Mouse (Mus musculus): ENCODE results near the gene Hrg. TPM values are rescaled to one million over a fixed set of nuclear protein-coding genes. Genes with fewer than 3 reads are reported as not detected.

The Hrg gene
- total and polyA plus RNA-seq, 3 experiments = not detected

- H3K4me3 ChIP-seq (ENCODE audit: control insufficient read depth in 1 of 2, insufficient read depth in 1 of 2, low read depth in 2 of 2, low read length in 2 of 2) = no peak overlapping the region
- H3K4me1 ChIP-seq (ENCODE audit: control insufficient read depth in 1 of 2, insufficient read depth in 2 of 2, low read length in 2 of 2) = no peaks in the 10 kb centered on the region
- DNase-seq (ENCODE audit: low read depth, low spot score) = no peak
- no peak overlapping the region for H3K9ac ChIP-seq (ENCODE audit: control insufficient read depth, low read depth, low read length, poor library complexity, severe bottlenecking)
- H3K27me3 ChIP-seq (ENCODE audit: control insufficient read depth in 1 of 2, insufficient read depth in 2 of 2, low read length in 2 of 2) = no peaks in the 10 kb centered on the region; a peak in 2 of 4 replicates
- no peak overlapping the region for H3K27ac ChIP-seq (ENCODE audit: control insufficient read depth, low read depth, low read length)
- H3K36me3 ChIP-seq (ENCODE audit: control insufficient read depth in 1 of 2, insufficient read depth in 2 of 2, low read length in 2 of 2) = no peaks in the 10 kb centered on the region
- no peaks in the 10 kb centered on the region for H3K9me3 ChIP-seq (replicated peaks; ENCODE audit: insufficient read depth, low read length)
- H3K79me2 ChIP-seq (ENCODE audit: control insufficient read depth, insufficient read depth, low read length, poor library complexity) = no peaks in the 10 kb centered on the region
- TF ChIP-seq USF1 (IDR thresholded peaks at IDR 0.05; ENCODE audit: low read depth, low read length) = no peak
- no peak for TF ChIP-seq HCFC1 (IDR thresholded peaks at IDR 0.05; ENCODE audit: low read depth, low read length)
- no peak for TF ChIP-seq EP300 (IDR thresholded peaks at IDR 0.05; ENCODE audit: low read depth in 1 of 2, low read length in 2 of 2)
- TF ChIP-seq JUND (IDR thresholded peaks at IDR 0.05; ENCODE audit: low read depth, low read length) = no peak
- no peak for TF ChIP-seq UBTF (IDR thresholded peaks at IDR 0.05; ENCODE audit: borderline replicate concordance, insufficient read depth, low read depth, low read length)
- no peak for TF ChIP-seq MXI1 (IDR thresholded peaks at IDR 0.05; ENCODE audit: low read depth, low read length)
- TF ChIP-seq POLR2AphosphoS2 (IDR thresholded peaks at IDR 0.05; ENCODE audit: low read length) = no peak
- no peak for TF ChIP-seq RCOR1 (IDR thresholded peaks at IDR 0.05; ENCODE audit: low read depth, low read length)
- TF ChIP-seq CHD2 (IDR thresholded peaks at IDR 0.05; ENCODE audit: low read length) = no peak
- TF ChIP-seq MYC (IDR thresholded peaks at IDR 0.05; ENCODE audit: low read depth, low read length) = no peak
- TF ChIP-seq POLR2A (IDR thresholded peaks at IDR 0.05; ENCODE audit: control insufficient read depth in 1 of 2, insufficient read depth in 1 of 2, low read depth in 1 of 2, low read length in 2 of 2, poor library complexity in 1 of 2) = no peak
- no peak for TF ChIP-seq GATA1 (IDR thresholded peaks at IDR 0.05; ENCODE audit: low read depth, low read length)
- TF ChIP-seq TCF12 (IDR thresholded peaks at IDR 0.05; ENCODE audit: low read depth, low read length) = no peak
- TF ChIP-seq MAZ (IDR thresholded peaks at IDR 0.05; ENCODE audit: low read depth, low read length) = no peak
- no peak for TF ChIP-seq POLR2AphosphoS5 (IDR thresholded peaks at IDR 0.05; ENCODE audit: borderline replicate concordance, low read depth, low read length)
Observed at GRCm38 (mm10) chr16:22956085-22956439, 5.2 kb downstream of the Hrg start.

DNA sequence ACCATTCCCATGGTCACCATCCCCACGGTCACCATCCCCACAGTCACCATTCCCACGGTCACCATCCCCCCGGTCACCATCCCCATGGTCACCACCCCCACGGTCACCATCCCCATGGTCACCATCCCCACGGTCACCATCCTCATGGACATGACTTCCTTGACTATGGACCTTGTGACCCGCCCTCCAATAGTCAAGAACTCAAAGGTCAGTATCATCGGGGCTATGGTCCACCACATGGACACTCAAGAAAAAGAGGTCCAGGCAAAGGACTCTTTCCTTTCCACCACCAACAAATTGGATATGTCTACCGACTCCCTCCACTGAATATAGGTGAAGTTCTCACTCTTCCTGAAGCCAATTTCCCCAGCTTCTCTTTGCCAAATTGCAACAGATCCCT lies 10.2 kb downstream of the Hrg start:
- Histone ChIP-seq H3K79me2 (ENCODE audit: control insufficient read depth, insufficient read depth, low read length, poor library complexity) (no peaks in the 10 kb centered on the region), H3K27me3 (ENCODE audit: control insufficient read depth in 1 of 2, insufficient read depth in 2 of 2, low read length in 2 of 2) (no peaks in the 10 kb centered on the region; a peak in 2 of 4 replicates), H3K9me3 (replicated peaks; ENCODE audit: insufficient read depth, low read length) (no peaks in the 10 kb centered on the region), H3K9ac (ENCODE audit: control insufficient read depth, low read depth, low read length, poor library complexity, severe bottlenecking) (no peak overlapping the region), H3K27ac (ENCODE audit: control insufficient read depth, low read depth, low read length) (no peak overlapping the region), H3K36me3 (ENCODE audit: control insufficient read depth in 1 of 2, insufficient read depth in 2 of 2, low read length in 2 of 2) (no peaks in the 10 kb centered on the region), H3K4me1 (ENCODE audit: control insufficient read depth in 1 of 2, insufficient read depth in 2 of 2, low read length in 2 of 2) (no peaks in the 10 kb centered on the region), H3K4me3 (ENCODE audit: control insufficient read depth in 1 of 2, insufficient read depth in 1 of 2, low read depth in 2 of 2, low read length in 2 of 2) (no peak overlapping the region)
- DNase-seq (ENCODE audit: low read depth, low spot score) = no peak
- TF ChIP-seq E2F4 (IDR thresholded peaks at IDR 0.05; ENCODE audit: borderline replicate concordance, low read depth, low read length) = no peak
- TF ChIP-seq RCOR1 (IDR thresholded peaks at IDR 0.05; ENCODE audit: low read depth, low read length) = no peak
- TF ChIP-seq ZC3H11A (IDR thresholded peaks at IDR 0.05; ENCODE audit: low read depth, low read length) = no peak
- no peak for TF ChIP-seq USF1 (IDR thresholded peaks at IDR 0.05; ENCODE audit: low read depth, low read length)
- no peak for TF ChIP-seq MEF2A (IDR thresholded peaks at IDR 0.05; ENCODE audit: extremely low read depth, insufficient replicate concordance, low read depth, low read length, poor library complexity, severe bottlenecking)
- TF ChIP-seq MXI1 (IDR thresholded peaks at IDR 0.05; ENCODE audit: low read depth, low read length) = no peak
- TF ChIP-seq TAL1 (IDR thresholded peaks at IDR 0.05; ENCODE audit: low read length) = no peak
- TF ChIP-seq BHLHE40 (IDR thresholded peaks at IDR 0.05; ENCODE audit: borderline replicate concordance, low read depth, low read length) = no peak
- TF ChIP-seq GABPA (IDR thresholded peaks at IDR 0.05; ENCODE audit: low read depth, low read length) = no peak
- no peak for TF ChIP-seq MAX (IDR thresholded peaks at IDR 0.05; ENCODE audit: low read length)
